Mouse (Mus musculus) lung, postnatal 0 days (tissue): ENCODE data around the gene Gm29609. TPM values are rescaled to one million over a fixed set of nuclear protein-coding genes. Genes with fewer than 3 reads are reported as not detected.

Source experiments
- ATAC-seq: fragments of 200-750 bp; cut with Nextera tagmentation; 2 replicates; pipeline ENCODE4 v1.8.0; 2017; ENCODE audit warnings: moderate library complexity
- DNase-seq: peaks from one replicate; pipeline ENCODE4 v3.0.0-alpha.2; 2016; ENCODE audit warnings: low spot score
- H3K27ac ChIP-seq: fragments of 300-500 bp; sonication (generic); 2 replicates; pipeline ENCODE4 v1.5.1; 2014; ENCODE audit warnings: antibody characterized with exemption, mild to moderate bottlenecking, low read length, mixed read lengths
- H3K27me3 ChIP-seq: fragments of 300-500 bp; sonication (generic); replicated peaks from 2 replicates; pipeline ENCODE4 v1.6.1; 2014; ENCODE audit warnings: low read length, mixed read lengths; ENCODE audit not compliant: insufficient read depth
- H3K36me3 ChIP-seq: fragments of 300-500 bp; sonication (generic); 2 replicates; pipeline ENCODE4 v1.6.1; 2014; ENCODE audit warnings: low read length, mixed read lengths; ENCODE audit not compliant: insufficient read depth
- H3K4me1 ChIP-seq: fragments of 300-500 bp; sonication (generic); 2 replicates; pipeline ENCODE4 v1.6.1; 2014; ENCODE audit warnings: antibody characterized with exemption, low read depth, low read length, mixed read lengths; ENCODE audit not compliant: insufficient read depth
- H3K4me2 ChIP-seq: fragments of 300-500 bp; sonication (generic); replicated peaks from 2 replicates; pipeline ENCODE4 v1.6.1; 2014; ENCODE audit warnings: low read depth, mild to moderate bottlenecking, low read length, moderate library complexity, mixed read lengths
- H3K4me3 ChIP-seq: fragments of 300-500 bp; sonication (generic); 2 replicates; pipeline ENCODE4 v1.5.1; 2014; ENCODE audit warnings: low read depth, low read length
- H3K9ac ChIP-seq: fragments of 300-500 bp; sonication (generic); replicated peaks from 2 replicates; pipeline ENCODE4 v1.6.1; 2014; ENCODE audit warnings: low read depth, mild to moderate bottlenecking
- H3K9me3 ChIP-seq: fragments of 300-500 bp; sonication (generic); 2 replicates; pipeline ENCODE4 v1.6.1; 2016; ENCODE audit warnings: low read length, mixed read lengths
- CTCF ChIP-seq: IDR thresholded peaks from 2 replicates; pipeline ENCODE4 v1.5.1; 2016; ENCODE audit warnings: antibody characterized with exemption, mild to moderate bottlenecking
- EP300 ChIP-seq: IDR thresholded peaks from 2 replicates; pipeline ENCODE4 v1.6.1; 2016; ENCODE audit warnings: antibody characterized with exemption, mild to moderate bottlenecking, control low read depth
- WGBS: fragments of 180-500 bp; shearing (Covaris S2); extraction: QIAGEN DNeasy Blood & Tissue Kit; methylation state at CpG from one replicate; pipeline ENCODE4 v1.1.7; 2014; 5-methylcytosine and 5-hydroxymethylcytosine counted together
- polyA plus RNA-seq: library from polyadenylated mRNA; unstranded; fragments of >200 nt; fragmentation: Nextera tagmentation; extraction: Ambion mirVana; gene quantifications from 2 replicates; pipeline ENCODE4 v1.2.1, GENCODE M21; 2015

The Gm29609 gene
- polyA plus RNA-seq, 1 experiment from 2014 or later, result 0.73 TPM

GRCm38 (mm10) chr5:31154152-31154553 lies 25.6 kb downstream of the Gm29609 start, which contains the start of gene Mpv17:
Mpv17 (minus strand) TSS chr5:31154251.
- H3K9ac ChIP-seq, result peak within 1 kb of the TSS; percentile 73

DNA sequence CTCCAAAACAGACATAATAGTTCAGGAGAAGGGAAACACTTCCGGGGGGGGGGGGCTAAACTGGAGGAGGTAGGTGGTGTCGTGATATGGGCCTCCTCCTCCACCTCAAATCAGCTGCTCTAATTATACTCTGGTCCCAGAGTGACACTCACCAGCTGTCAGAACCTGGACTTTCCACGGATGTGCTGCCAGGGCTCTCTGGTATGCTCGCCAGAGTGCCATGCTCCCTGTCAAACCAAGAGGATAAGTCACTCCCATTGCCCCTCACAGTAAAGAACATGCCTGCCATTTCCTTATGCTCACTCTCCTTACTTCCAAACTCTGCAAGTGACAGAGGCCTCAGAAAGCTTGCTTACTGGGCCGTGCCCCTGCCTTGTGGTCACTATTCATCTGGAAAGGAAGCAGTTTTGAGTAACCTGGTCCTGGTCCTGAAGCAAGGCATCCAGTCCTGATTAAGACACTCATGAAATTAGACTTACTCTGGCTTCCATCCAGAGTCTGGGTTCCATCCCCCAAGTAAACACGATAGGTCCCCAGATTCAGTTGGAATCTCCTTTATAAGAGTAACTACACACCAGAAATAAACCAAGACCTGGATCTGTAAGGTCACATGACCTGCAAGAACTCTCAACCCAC lies 26.1 kb downstream of the Gm29609 start:
- peaks cover 16% of the 10 kb centered on the region for H3K36me3 ChIP-seq
- no peaks in the 10 kb centered on the region for H3K9me3 ChIP-seq
- ATAC-seq, result peak; percentile 16
- H3K27me3 ChIP-seq, result no peaks in the 10 kb centered on the region
- H3K4me3 ChIP-seq, result peak overlapping the region; percentile 63
- H3K9ac ChIP-seq, result peak overlapping the region; percentile 73
- peaks cover 8% of the 10 kb centered on the region; the same call in 1 of the 2 replicates for H3K4me1 ChIP-seq
- TF ChIP-seq CTCF (no peak), EP300 (no peak)
- peak overlapping the region; percentile 81; the same call in 1 of the 2 replicates for H3K27ac ChIP-seq
- DNase-seq, result no peak
- 27% methylated on average over 6 of the region's 6 CpGs for WGBS
- peak overlapping the region; percentile 64 for H3K4me2 ChIP-seq

More at GRCm38 (mm10) chr5:31154152-31154553, 25.6 kb downstream of the Gm29609 start, which contains the start of gene Mpv17:
- Histone ChIP-seq H3K27ac (peak within 1 kb of the TSS; percentile 81), H3K27me3 (no peaks in the 10 kb centered on the region), H3K4me2 (peak within 1 kb of the TSS; percentile 64), H3K36me3 (peaks cover 19% of the 10 kb centered on the region), H3K4me1 (peaks cover 8% of the 10 kb centered on the region; the same call in 1 of the 2 replicates), H3K4me3 (peak within 1 kb of the TSS; percentile 63), H3K9me3 (no peaks in the 10 kb centered on the region)
- ATAC-seq (peak; percentile 98), DNase-seq (peak; percentile 97)
- no peak for TF ChIP-seq CTCF
- no peak for TF ChIP-seq EP300
- under 1% methylated on average over 19 of the region's 19 CpGs for whole genome bisulfite sequencing

GRCm38 (mm10) chr5:31151746-31152145 lies 28.0 kb downstream of the Gm29609 start:
- ATAC-seq, result no peak
- DNase-seq, result peak; percentile 14
- Histone ChIP-seq H3K4me2 (no peak overlapping the region), H3K9ac (no peak overlapping the region), H3K27ac (no peak overlapping the region), H3K4me3 (no peak overlapping the region), H3K9me3 (no peaks in the 10 kb centered on the region), H3K36me3 (peaks cover under 1% of the 10 kb centered on the region; the same call in 1 of the 2 replicates), H3K27me3 (no peaks in the 10 kb centered on the region), H3K4me1 (peaks cover 8% of the 10 kb centered on the region; the same call in 1 of the 2 replicates)
- 73% methylated on average over 3 of the region's 3 CpGs for WGBS
- TF ChIP-seq EP300, result no peak
- TF ChIP-seq CTCF, result peak; percentile 36; the same call in 1 of the 2 replicates

DNA sequence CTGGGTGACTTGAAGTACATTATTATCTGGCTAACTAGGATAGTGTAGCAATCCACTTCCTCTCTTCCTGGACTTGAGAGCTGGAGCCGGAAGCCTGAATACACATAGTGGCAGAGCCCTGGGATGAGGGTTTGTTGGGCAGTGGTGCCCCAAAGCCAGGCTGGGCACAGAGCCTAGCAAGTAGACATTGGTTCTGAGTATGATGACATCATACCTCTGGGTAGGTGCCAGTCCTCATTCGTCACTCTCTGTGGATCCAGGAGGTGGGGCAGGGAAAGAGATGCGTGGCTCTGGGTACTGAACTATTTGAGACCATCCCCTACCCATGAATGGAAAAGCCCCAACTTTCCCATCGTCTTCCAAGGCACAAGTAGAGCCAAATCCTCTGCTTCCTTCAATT lies 29.9 kb downstream of the Gm29609 start:
- Histone ChIP-seq H3K4me2 (no peak overlapping the region), H3K4me1 (peaks cover 8% of the 10 kb centered on the region; the same call in 1 of the 2 replicates), H3K36me3 (no peaks in the 10 kb centered on the region), H3K27ac (no peak overlapping the region), H3K4me3 (no peak overlapping the region), H3K9me3 (no peaks in the 10 kb centered on the region), H3K27me3 (no peaks in the 10 kb centered on the region), H3K9ac (no peak overlapping the region)
- no peak for ATAC-seq
- no peak for TF ChIP-seq EP300
- TF ChIP-seq CTCF, result no peak
- 58% methylated on average over 4 of the region's 4 CpGs for WGBS
- DNase-seq, result peak; percentile 8

DNA sequence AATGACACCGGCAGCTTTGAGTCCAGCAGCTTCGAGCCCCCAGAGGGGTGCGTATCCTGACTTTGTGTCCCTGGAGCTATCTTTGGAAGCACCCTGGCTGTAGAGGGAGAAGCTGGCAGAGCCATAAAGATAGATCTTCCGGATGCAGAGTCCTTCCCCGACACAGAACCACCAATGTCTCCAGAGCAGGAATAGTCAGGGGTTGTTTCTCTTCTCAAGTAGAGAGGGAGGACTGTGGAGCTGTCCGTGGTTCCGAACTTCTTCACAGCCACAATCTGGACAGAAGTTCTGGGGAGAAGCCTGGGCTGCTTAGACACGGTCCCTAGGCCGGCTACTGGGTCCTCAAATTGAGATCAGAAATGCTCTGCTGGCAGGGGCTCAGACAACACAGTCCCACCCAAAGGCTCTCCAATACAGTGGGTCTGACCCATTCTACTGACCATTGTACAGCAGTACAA lies 40.7 kb downstream of the Gm29609 start:
- DNase-seq (peak; percentile 25), ATAC-seq (no peak)
- Histone ChIP-seq H3K4me1 (0 out of 2 replicates have a peak, but pooled peaks cover 4% of the 10 kb centered on the region), H3K27ac (no peak overlapping the region), H3K4me3 (no peak overlapping the region), H3K9me3 (no peaks in the 10 kb centered on the region), H3K4me2 (peak overlapping the region; percentile 22; the same call in 1 of the 2 replicates), H3K27me3 (peaks cover 42% of the 10 kb centered on the region), H3K9ac (no peak overlapping the region), H3K36me3 (no peaks in the 10 kb centered on the region; the same call in 1 of the 2 replicates)
- WGBS, result 13% methylated on average over 9 of the region's 9 CpGs
- TF ChIP-seq CTCF (no peak), EP300 (no peak)

- Histone ChIP-seq H3K27me3 (peaks cover 42% of the 10 kb centered on the region), H3K27ac (no peak within 1 kb of the TSS), H3K36me3 (no peaks in the 10 kb centered on the region; the same call in 1 of the 2 replicates), H3K4me3 (peak within 1 kb of the TSS; percentile 10; the same call in 1 of the 2 replicates), H3K9me3 (no peaks in the 10 kb centered on the region), H3K9ac (no peak within 1 kb of the TSS), H3K4me1 (0 out of 2 replicates have a peak, but pooled peaks cover 4% of the 10 kb centered on the region), H3K4me2 (peak within 1 kb of the TSS; percentile 22)
- DNase-seq (peak; percentile 24), ATAC-seq (peak; percentile 50; the same call in 1 of the 2 replicates)
- WGBS, result 1% methylated on average over 52 of the region's 52 CpGs
- TF ChIP-seq CTCF, result no peak
- no peak for TF ChIP-seq EP300
Measured at GRCm38 (mm10) chr5:31138241-31138967, 41.3 kb downstream of the Gm29609 start, which contains the start of gene Ucn. Ucn (minus strand) TSS chr5:31138829.
